Mouse (Mus musculus): Measurements from ENCODE around the gene Dnm3. TPM values are rescaled to one million over a fixed set of nuclear protein-coding genes. Genes with fewer than 3 reads are reported as not detected.

The Dnm3 gene
- polyA plus RNA-seq, 1 experiment from 2014 or later = 59.4 TPM

GRCm38 (mm10) chr1:162135451-162136213, 342.2 kb downstream of the Dnm3 start:
- no peak overlapping the region for H3K27ac ChIP-seq (replicated peaks)
- no peak for ATAC-seq (ENCODE audit: low FRiP score, low read depth)
- WGBS = 42% methylated on average over 11 of the region's 11 CpGs

DNA sequence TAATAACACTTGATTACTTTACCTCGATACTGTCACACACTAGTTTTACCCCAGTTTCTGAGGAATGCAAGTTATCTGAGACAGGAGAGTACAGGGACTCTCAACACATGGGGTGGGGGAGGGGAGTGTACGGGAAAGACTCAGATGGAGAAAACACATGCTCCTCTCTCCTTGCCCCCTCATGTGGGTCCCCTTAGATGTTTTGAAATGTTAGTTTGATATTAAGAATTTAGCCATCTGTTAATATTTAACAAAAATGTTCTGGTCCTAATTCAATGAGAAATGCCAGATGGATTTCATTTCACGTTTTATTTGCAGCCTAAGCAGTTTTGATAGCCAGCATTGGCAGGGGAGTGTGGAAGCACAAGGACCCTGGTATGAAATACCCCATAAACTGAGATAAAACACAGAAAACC, 343.2 kb downstream of the Dnm3 start:
- Histone ChIP-seq H3K27me3 (no peaks in the 10 kb centered on the region), H3K9me3 (no peaks in the 10 kb centered on the region), H3K36me3 (no peaks in the 10 kb centered on the region; the same call in 1 of the 2 replicates), H3K4me1 (replicated peaks) (0 out of 2 replicates have a peak, but pooled peaks cover 5% of the 10 kb centered on the region), H3K9ac (no peak overlapping the region), H3K27ac (replicated peaks) (no peak overlapping the region), H3K4me2 (no peak overlapping the region), H3K4me3 (no peak overlapping the region)
- no peak for ATAC-seq (ENCODE audit: low FRiP score, low read depth)
- 76% methylated on average over 3 of the region's 3 CpGs for WGBS

More at GRCm38 (mm10) chr1:162135451-162136213, 342.2 kb downstream of the Dnm3 start:
- Histone ChIP-seq H3K36me3 (no peaks in the 10 kb centered on the region; the same call in 1 of the 2 replicates), H3K9me3 (no peaks in the 10 kb centered on the region), H3K4me1 (replicated peaks) (0 out of 2 replicates have a peak, but pooled peaks cover 5% of the 10 kb centered on the region), H3K4me2 (no peak overlapping the region), H3K4me3 (no peak overlapping the region), H3K9ac (no peak overlapping the region), H3K27me3 (no peaks in the 10 kb centered on the region)

- H3K9me3 ChIP-seq = no peaks in the 10 kb centered on the region
- H3K9ac ChIP-seq = no peak overlapping the region
- H3K4me1 ChIP-seq (replicated peaks) = 0 out of 2 replicates have a peak, but pooled peaks cover 5% of the 10 kb centered on the region
- no peak overlapping the region for H3K4me3 ChIP-seq
- 91% methylated on average over 8 of the region's 8 CpGs for WGBS
- no peak for ATAC-seq (ENCODE audit: low FRiP score, low read depth)
- H3K27me3 ChIP-seq = no peaks in the 10 kb centered on the region
- no peak overlapping the region for H3K4me2 ChIP-seq
- no peak overlapping the region for H3K27ac ChIP-seq (replicated peaks)
- H3K36me3 ChIP-seq = no peaks in the 10 kb centered on the region; the same call in 1 of the 2 replicates
Measured at GRCm38 (mm10) chr1:162132908-162133641, 344.8 kb downstream of the Dnm3 start.

- no peak overlapping the region for H3K4me3 ChIP-seq
- 74% methylated on average over 8 of the region's 8 CpGs for WGBS
- H3K27ac ChIP-seq (replicated peaks) = no peak overlapping the region
Measured at GRCm38 (mm10) chr1:162126856-162127792, 350.7 kb downstream of the Dnm3 start.

DNA sequence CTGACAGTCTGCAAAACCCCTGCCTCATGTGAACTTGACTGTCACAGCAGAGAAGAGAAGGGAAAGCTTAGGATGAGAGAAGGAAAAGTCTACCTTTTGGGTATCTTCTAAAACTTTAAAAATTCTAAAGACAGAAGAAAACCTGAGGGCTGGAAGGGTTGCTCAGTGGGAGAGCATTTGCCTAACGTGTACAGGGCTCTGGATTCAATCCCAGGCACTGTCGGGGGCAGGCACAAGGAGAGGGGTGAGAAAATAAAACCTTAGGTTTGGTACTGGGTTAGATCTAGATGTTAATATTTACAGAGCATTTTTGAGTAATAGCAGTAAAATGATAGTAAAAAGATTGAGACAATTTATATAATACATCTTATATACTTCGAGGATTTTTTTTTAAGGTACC, 353.4 kb downstream of the Dnm3 start:
- no peaks in the 10 kb centered on the region for H3K9me3 ChIP-seq
- no peak overlapping the region for H3K27ac ChIP-seq (replicated peaks)
- no peaks in the 10 kb centered on the region for H3K27me3 ChIP-seq
- H3K4me2 ChIP-seq = no peak overlapping the region
- no peak overlapping the region for H3K9ac ChIP-seq
- no peak overlapping the region for H3K4me3 ChIP-seq
- H3K36me3 ChIP-seq = no peaks in the 10 kb centered on the region
- WGBS = 68% methylated on average over 3 of the region's 3 CpGs
- H3K4me1 ChIP-seq (replicated peaks) = no peaks in the 10 kb centered on the region
- no peak for ATAC-seq (ENCODE audit: low FRiP score, low read depth)

More at GRCm38 (mm10) chr1:162126856-162127792, 350.7 kb downstream of the Dnm3 start:
- Histone ChIP-seq H3K4me2 (no peak overlapping the region), H3K27me3 (no peaks in the 10 kb centered on the region), H3K9me3 (no peaks in the 10 kb centered on the region), H3K36me3 (no peaks in the 10 kb centered on the region), H3K4me1 (replicated peaks) (no peaks in the 10 kb centered on the region), H3K9ac (no peak overlapping the region)
- no peak for ATAC-seq (ENCODE audit: low FRiP score, low read depth)

- 60% methylated on average over 7 of the region's 7 CpGs for WGBS
- Histone ChIP-seq H3K9ac (no peak overlapping the region), H3K9me3 (no peaks in the 10 kb centered on the region), H3K36me3 (no peaks in the 10 kb centered on the region), H3K4me3 (no peak overlapping the region), H3K27me3 (no peaks in the 10 kb centered on the region), H3K4me2 (no peak overlapping the region), H3K27ac (replicated peaks) (no peak overlapping the region), H3K4me1 (replicated peaks) (no peaks in the 10 kb centered on the region)
- no peak for ATAC-seq (ENCODE audit: low FRiP score, low read depth)
Measured at GRCm38 (mm10) chr1:162121441-162122200, 356.2 kb downstream of the Dnm3 start.

GRCm38 (mm10) chr1:162109437-162109813, 368.4 kb downstream of the Dnm3 start:
- Histone ChIP-seq H3K4me2 (no peak overlapping the region), H3K36me3 (no peaks in the 10 kb centered on the region), H3K9me3 (no peaks in the 10 kb centered on the region), H3K4me1 (replicated peaks) (peaks cover 19% of the 10 kb centered on the region), H3K27me3 (no peaks in the 10 kb centered on the region), H3K4me3 (no peak overlapping the region), H3K27ac (replicated peaks) (peak overlapping the region; percentile 34; the same call in 1 of the 2 replicates), H3K9ac (no peak overlapping the region)
- 0 out of 2 replicates have a peak, but pooled peaks have one; percentile 36 for ATAC-seq (ENCODE audit: low FRiP score, low read depth)
- 53% methylated on average over 7 of the region's 7 CpGs for WGBS

GRCm38 (mm10) chr1:162108726-162109436, 369.0 kb downstream of the Dnm3 start:
- Histone ChIP-seq H3K27ac (replicated peaks) (peak overlapping the region; percentile 62; the same call in 1 of the 2 replicates), H3K9ac (no peak overlapping the region), H3K4me2 (peak overlapping the region; percentile 24; the same call in 1 of the 2 replicates), H3K9me3 (no peaks in the 10 kb centered on the region), H3K27me3 (no peaks in the 10 kb centered on the region), H3K4me3 (no peak overlapping the region), H3K4me1 (replicated peaks) (peaks cover 19% of the 10 kb centered on the region), H3K36me3 (no peaks in the 10 kb centered on the region)
- peak; percentile 57 for ATAC-seq (ENCODE audit: low FRiP score, low read depth)
- whole genome bisulfite sequencing = 24% methylated on average over 6 of the region's 6 CpGs

GRCm38 (mm10) chr1:162108181-162108671, 369.6 kb downstream of the Dnm3 start:
- no peaks in the 10 kb centered on the region for H3K27me3 ChIP-seq
- 19% methylated on average over 7 of the region's 7 CpGs for WGBS
- no peaks in the 10 kb centered on the region for H3K36me3 ChIP-seq
- no peaks in the 10 kb centered on the region for H3K9me3 ChIP-seq
- peak; percentile 74 for ATAC-seq (ENCODE audit: low FRiP score, low read depth)
- peak overlapping the region; percentile 24; the same call in 1 of the 2 replicates for H3K4me2 ChIP-seq
- H3K4me1 ChIP-seq (replicated peaks) = peaks cover 19% of the 10 kb centered on the region
- H3K4me3 ChIP-seq = no peak overlapping the region
- H3K9ac ChIP-seq = no peak overlapping the region
- H3K27ac ChIP-seq (replicated peaks) = peak overlapping the region; percentile 62

GRCm38 (mm10) chr1:162107011-162107606, 370.7 kb downstream of the Dnm3 start:
- ATAC-seq (ENCODE audit: low FRiP score, low read depth) = no peak
- no peak overlapping the region for H3K9ac ChIP-seq
- H3K27me3 ChIP-seq = no peaks in the 10 kb centered on the region
- H3K4me1 ChIP-seq (replicated peaks) = peaks cover 19% of the 10 kb centered on the region
- no peak overlapping the region for H3K27ac ChIP-seq (replicated peaks)
- H3K36me3 ChIP-seq = no peaks in the 10 kb centered on the region
- H3K9me3 ChIP-seq = no peaks in the 10 kb centered on the region
- no peak overlapping the region for H3K4me2 ChIP-seq
- H3K4me3 ChIP-seq = no peak overlapping the region
- 73% methylated on average over 4 of the region's 4 CpGs for WGBS

Measured in hindbrain, embryonic 15.5 days (tissue).